Mouse (Mus musculus): ENCODE results near the gene Pdzd2. TPM values are rescaled to one million over a fixed set of nuclear protein-coding genes. Genes with fewer than 3 reads are reported as not detected.

Pdzd2 gene
- polyA plus RNA-seq, 1 experiment = 2.4 TPM

DNA sequence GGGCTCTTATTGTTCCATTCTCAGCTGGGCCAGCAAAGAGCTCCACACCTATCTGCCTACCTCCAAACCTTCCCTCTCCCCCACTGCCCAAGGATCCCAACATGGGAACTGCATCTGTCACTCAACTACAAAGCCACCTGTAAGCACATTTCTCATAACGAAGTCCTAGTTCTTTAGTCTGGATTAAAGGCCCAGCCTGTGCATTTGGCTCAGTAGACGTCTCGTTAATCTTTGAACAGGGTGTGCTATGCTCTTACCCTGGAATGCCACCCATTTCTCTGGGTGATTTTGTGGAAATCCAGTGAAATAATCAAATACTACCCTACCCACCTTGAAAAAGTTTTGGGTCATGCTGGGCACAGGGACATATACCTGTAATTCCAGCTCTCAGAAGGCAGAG lies 308.5 kb downstream of the Pdzd2 start:
- TF ChIP-seq CTCF (IDR thresholded peaks at IDR 0.05; ENCODE audit: borderline replicate concordance, insufficient read depth, low read length) = no peak
- TF ChIP-seq POLR2A (IDR thresholded peaks at IDR 0.05; ENCODE audit: low read depth, low read length) = no peak

DNA sequence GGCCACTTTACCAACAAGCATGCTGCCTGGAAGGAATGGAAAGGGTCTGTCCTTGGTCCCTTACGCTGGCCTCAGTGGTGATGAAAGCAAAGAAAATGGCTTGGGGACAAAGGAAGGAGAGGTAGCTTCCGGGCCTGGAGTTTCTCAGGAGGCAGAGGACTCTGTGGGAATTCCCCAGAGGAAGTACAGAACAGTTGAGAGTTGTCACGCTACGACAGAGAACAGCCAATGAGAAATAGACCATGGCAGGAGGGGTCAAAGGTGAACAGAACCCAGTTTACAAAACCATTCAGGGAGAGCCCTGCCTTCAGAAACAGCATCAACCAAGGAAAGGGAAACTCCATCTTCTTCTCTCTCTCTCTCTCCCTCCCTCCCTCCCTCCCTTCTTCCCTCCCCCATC lies 309.1 kb downstream of the Pdzd2 start:
- TF ChIP-seq CTCF (IDR thresholded peaks at IDR 0.05; ENCODE audit: borderline replicate concordance, insufficient read depth, low read length) (no peak), POLR2A (IDR thresholded peaks at IDR 0.05; ENCODE audit: low read depth, low read length) (no peak)
- Histone ChIP-seq H3K27ac (ENCODE audit: insufficient read depth, low read length) (no peak overlapping the region), H3K4me1 (ENCODE audit: control insufficient read depth, insufficient read depth, low read length) (peaks cover 7% of the 10 kb centered on the region)

More for the DNA sequence above, 308.5 kb downstream of the Pdzd2 start:
- peaks cover 7% of the 10 kb centered on the region for H3K4me1 ChIP-seq (ENCODE audit: control insufficient read depth, insufficient read depth, low read length)
- H3K4me3 ChIP-seq (ENCODE audit: insufficient read depth, low read length) = no peak overlapping the region
- no peak overlapping the region for H3K27ac ChIP-seq (ENCODE audit: insufficient read depth, low read length)

GRCm38 (mm10) chr15:12429572-12430431 lies 309.9 kb downstream of the Pdzd2 start:
- TF ChIP-seq POLR2A (IDR thresholded peaks at IDR 0.05; ENCODE audit: low read depth, low read length) (no peak), CTCF (IDR thresholded peaks at IDR 0.05; ENCODE audit: borderline replicate concordance, insufficient read depth, low read length) (no peak)
- H3K4me3 ChIP-seq (ENCODE audit: insufficient read depth, low read length) = no peak overlapping the region
- peaks cover 7% of the 10 kb centered on the region for H3K4me1 ChIP-seq (ENCODE audit: control insufficient read depth, insufficient read depth, low read length)
- no peak overlapping the region for H3K27ac ChIP-seq (ENCODE audit: insufficient read depth, low read length)

More for the DNA sequence above, 309.1 kb downstream of the Pdzd2 start:
- no peak overlapping the region for H3K4me3 ChIP-seq (ENCODE audit: insufficient read depth, low read length)

- peaks cover 6% of the 10 kb centered on the region for H3K4me1 ChIP-seq (ENCODE audit: control insufficient read depth, insufficient read depth, low read length)
- TF ChIP-seq CTCF (IDR thresholded peaks at IDR 0.05; ENCODE audit: borderline replicate concordance, insufficient read depth, low read length) (no peak), POLR2A (IDR thresholded peaks at IDR 0.05; ENCODE audit: low read depth, low read length) (no peak)
- H3K4me3 ChIP-seq (ENCODE audit: insufficient read depth, low read length) = no peak overlapping the region
- no peak overlapping the region for H3K27ac ChIP-seq (ENCODE audit: insufficient read depth, low read length)
These were observed 311.9 kb downstream of the Pdzd2 start for GRCm38 (mm10) chr15:12427818-12428217.

DNA sequence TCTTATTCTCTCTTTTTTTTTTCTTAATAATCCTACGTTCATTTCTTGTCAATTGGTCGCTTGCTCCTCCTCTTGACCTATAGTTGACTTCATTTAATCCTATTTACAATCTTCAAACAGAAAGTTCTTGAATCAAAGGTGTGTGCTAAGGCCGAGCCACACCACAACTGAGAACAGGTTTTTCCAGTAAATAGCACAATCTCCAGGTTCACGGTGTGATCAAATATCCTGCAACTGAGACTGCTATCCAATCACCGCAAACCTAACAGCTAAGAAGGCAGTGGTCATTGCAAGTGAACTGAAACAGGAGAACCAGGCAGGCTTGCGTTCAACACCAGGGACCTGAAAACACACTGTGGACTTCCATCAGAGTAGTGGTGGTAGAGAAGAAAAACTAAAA lies 313.4 kb downstream of the Pdzd2 start:
- Histone ChIP-seq H3K4me3 (ENCODE audit: insufficient read depth, low read length) (no peak overlapping the region), H3K27ac (ENCODE audit: insufficient read depth, low read length) (no peak overlapping the region), H3K4me1 (ENCODE audit: control insufficient read depth, insufficient read depth, low read length) (no peaks in the 10 kb centered on the region)
- TF ChIP-seq CTCF (IDR thresholded peaks at IDR 0.05; ENCODE audit: borderline replicate concordance, insufficient read depth, low read length) = no peak

DNA sequence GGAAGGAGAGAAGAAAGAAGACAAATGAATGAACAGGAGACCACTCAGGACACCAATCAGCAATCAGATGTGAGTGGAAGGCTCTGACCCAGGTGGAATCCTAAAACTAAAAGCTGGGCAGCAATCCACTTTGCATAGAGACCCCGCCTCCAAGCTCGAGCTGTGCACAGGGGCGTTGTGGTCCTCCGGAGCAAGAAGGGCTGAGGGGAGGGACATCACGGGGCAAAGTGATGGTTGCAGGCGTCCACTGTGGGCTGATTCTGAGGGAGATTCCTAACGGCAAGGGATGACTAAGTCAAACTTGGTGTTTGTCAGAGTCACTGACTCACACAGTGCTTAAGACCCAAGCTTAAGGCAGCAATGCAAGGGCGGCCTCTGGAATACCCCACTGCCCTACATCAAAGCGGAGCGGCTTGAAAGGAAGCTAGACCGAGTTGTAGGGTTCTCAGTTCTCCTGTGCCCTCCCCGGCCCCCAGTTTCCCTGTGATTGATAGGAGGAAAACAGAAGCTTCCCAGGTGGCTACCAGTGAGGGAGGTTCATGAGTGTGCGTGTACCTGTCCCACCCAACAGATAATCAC lies 314.6 kb downstream of the Pdzd2 start:
- H3K4me1 ChIP-seq (ENCODE audit: control insufficient read depth, insufficient read depth, low read length) = no peaks in the 10 kb centered on the region
- TF ChIP-seq POLR2A (IDR thresholded peaks at IDR 0.05; ENCODE audit: low read depth, low read length) (no peak), CTCF (IDR thresholded peaks at IDR 0.05; ENCODE audit: borderline replicate concordance, insufficient read depth, low read length) (no peak)
- H3K4me3 ChIP-seq (ENCODE audit: insufficient read depth, low read length) = no peak overlapping the region
- no peak overlapping the region for H3K27ac ChIP-seq (ENCODE audit: insufficient read depth, low read length)

- no peak overlapping the region for H3K4me3 ChIP-seq (ENCODE audit: insufficient read depth, low read length)
- TF ChIP-seq CTCF (IDR thresholded peaks at IDR 0.05; ENCODE audit: borderline replicate concordance, insufficient read depth, low read length) = no peak
- no peak for TF ChIP-seq POLR2A (IDR thresholded peaks at IDR 0.05; ENCODE audit: low read depth, low read length)
- no peaks in the 10 kb centered on the region for H3K4me1 ChIP-seq (ENCODE audit: control insufficient read depth, insufficient read depth, low read length)
- H3K27ac ChIP-seq (ENCODE audit: insufficient read depth, low read length) = no peak overlapping the region
These were observed 315.5 kb downstream of the Pdzd2 start for GRCm38 (mm10) chr15:12424187-12424586.

- TF ChIP-seq CTCF (IDR thresholded peaks at IDR 0.05; ENCODE audit: borderline replicate concordance, insufficient read depth, low read length) = no peak
- no peak for TF ChIP-seq POLR2A (IDR thresholded peaks at IDR 0.05; ENCODE audit: low read depth, low read length)
These were observed 318.8 kb downstream of the Pdzd2 start for GRCm38 (mm10) chr15:12420915-12421314.

DNA sequence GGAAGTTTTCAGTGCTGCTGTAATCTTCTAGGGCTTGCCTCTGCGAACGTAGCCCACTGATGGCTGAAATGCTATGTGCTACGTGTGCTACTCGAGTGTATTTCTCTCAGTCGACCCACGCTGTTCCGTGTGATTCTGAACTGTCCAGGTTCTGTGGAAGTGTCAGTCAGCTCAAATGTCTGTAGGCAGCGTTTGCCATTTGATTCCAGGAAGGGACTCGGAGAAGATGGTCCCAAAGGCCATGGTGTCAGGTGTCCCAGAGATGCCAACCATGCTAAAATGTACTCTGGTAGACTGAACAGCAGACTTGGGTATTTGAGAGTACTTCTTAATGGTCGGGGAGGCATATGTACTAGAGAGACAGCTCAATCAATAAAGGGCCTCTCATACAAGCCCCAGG lies 319.3 kb downstream of the Pdzd2 start:
- Histone ChIP-seq H3K4me1 (ENCODE audit: control insufficient read depth, insufficient read depth, low read length) (no peaks in the 10 kb centered on the region), H3K27ac (ENCODE audit: insufficient read depth, low read length) (no peak overlapping the region), H3K4me3 (ENCODE audit: insufficient read depth, low read length) (no peak overlapping the region)
- TF ChIP-seq POLR2A (IDR thresholded peaks at IDR 0.05; ENCODE audit: low read depth, low read length) (no peak), CTCF (IDR thresholded peaks at IDR 0.05; ENCODE audit: borderline replicate concordance, insufficient read depth, low read length) (no peak)

More at GRCm38 (mm10) chr15:12420915-12421314, 318.8 kb downstream of the Pdzd2 start:
- Histone ChIP-seq H3K4me1 (ENCODE audit: control insufficient read depth, insufficient read depth, low read length) (no peaks in the 10 kb centered on the region), H3K4me3 (ENCODE audit: insufficient read depth, low read length) (no peak overlapping the region), H3K27ac (ENCODE audit: insufficient read depth, low read length) (no peak overlapping the region)

GRCm38 (mm10) chr15:12419446-12419845 lies 320.3 kb downstream of the Pdzd2 start:
- Histone ChIP-seq H3K4me3 (ENCODE audit: insufficient read depth, low read length) (no peak overlapping the region), H3K4me1 (ENCODE audit: control insufficient read depth, insufficient read depth, low read length) (no peaks in the 10 kb centered on the region), H3K27ac (ENCODE audit: insufficient read depth, low read length) (no peak overlapping the region)
- TF ChIP-seq CTCF (IDR thresholded peaks at IDR 0.05; ENCODE audit: borderline replicate concordance, insufficient read depth, low read length) (no peak), POLR2A (IDR thresholded peaks at IDR 0.05; ENCODE audit: low read depth, low read length) (no peak)

Data from embryonic fibroblast, embryonic 13.5 days (primary cell).